Mouse (Mus musculus) midbrain, postnatal 0 days (tissue): ENCODE data around the gene Tbxas1. TPM values are rescaled to one million over a fixed set of nuclear protein-coding genes. Genes with fewer than 3 reads are reported as not detected.

Experiments used
- ATAC-seq: fragments of 200-750 bp; cut with Nextera tagmentation; 2 replicates; pipeline ENCODE4 v1.8.0; 2017; ENCODE audit warnings: moderate number of reproducible peaks, mild to moderate bottlenecking, moderate TSS enrichment, moderate library complexity; ENCODE audit not compliant: low FRiP score
- DNase-seq: peaks from one replicate; pipeline ENCODE4 v3.0.0-alpha.2; 2015; ENCODE audit warnings: low spot score
- H3K27ac ChIP-seq: fragments of 300-500 bp; sonication (generic); 2 replicates; pipeline ENCODE4 v1.5.1; 2014; ENCODE audit warnings: low read depth, mild to moderate bottlenecking, low read length, mixed read lengths
- H3K27me3 ChIP-seq: fragments of 300-500 bp; sonication (generic); 2 replicates; pipeline ENCODE4 v1.6.1; 2014; ENCODE audit warnings: low read length, control low read depth, mixed read lengths; ENCODE audit not compliant: insufficient read depth
- H3K36me3 ChIP-seq: fragments of 300-500 bp; sonication (generic); 2 replicates; pipeline ENCODE4 v1.6.1; 2014; ENCODE audit warnings: low read length, control low read depth, mixed read lengths; ENCODE audit not compliant: insufficient read depth
- H3K4me1 ChIP-seq: fragments of 300-500 bp; sonication (generic); 2 replicates; pipeline ENCODE4 v1.6.1; 2014; ENCODE audit warnings: mild to moderate bottlenecking, control low read depth, antibody characterized with exemption, low read length, mixed read lengths; ENCODE audit not compliant: insufficient read depth
- H3K4me2 ChIP-seq: fragments of 300-500 bp; sonication (generic); 2 replicates; pipeline ENCODE4 v1.6.1; 2014; ENCODE audit warnings: low read depth, mild to moderate bottlenecking, low read length, mixed read lengths; ENCODE audit not compliant: poor library complexity, severe bottlenecking
- H3K4me3 ChIP-seq: fragments of 300-500 bp; sonication (generic); 2 replicates; pipeline ENCODE4 v1.5.1; 2014; ENCODE audit warnings: low read depth, mild to moderate bottlenecking, low read length, moderate library complexity
- H3K9ac ChIP-seq: fragments of 300-500 bp; sonication (generic); replicated peaks from 2 replicates; pipeline ENCODE4 v1.6.1; 2014; ENCODE audit warnings: mild to moderate bottlenecking, low read length, moderate library complexity, mixed read lengths; ENCODE audit not compliant: poor library complexity, severe bottlenecking
- H3K9me3 ChIP-seq: fragments of 300-500 bp; sonication (generic); 2 replicates; pipeline ENCODE4 v1.6.1; 2016; ENCODE audit warnings: low read length, control low read depth
- CTCF ChIP-seq: IDR thresholded peaks from 2 replicates; pipeline ENCODE4 v1.5.1; 2016; ENCODE audit warnings: antibody characterized with exemption, mild to moderate bottlenecking
- WGBS: fragments of 180-500 bp; shearing (Covaris S2); extraction: QIAGEN DNeasy Blood & Tissue Kit; methylation state at CpG from one replicate; pipeline ENCODE4 v1.1.7; 2014; 5-methylcytosine and 5-hydroxymethylcytosine counted together
- polyA plus RNA-seq: library from polyadenylated mRNA; unstranded; fragments of >200 nt; fragmentation: Nextera tagmentation; extraction: Ambion mirVana; gene quantifications from 2 replicates; pipeline ENCODE4 v1.2.1, GENCODE M21; 2015
- total RNA-seq: library from RNA; depleted of rRNA; stranded (reverse); fragments of >200 nt; gene quantifications from 2 replicates; pipeline ENCODE4 v1.2.3, GENCODE M21; 2014

The Tbxas1 gene
- total and polyA plus RNA-seq, 2 experiments from 2014 or later: 1.4 to 3.1 TPM

GRCm38 (mm10) chr6:38847958-38848910 lies 27.0 kb upstream of the Tbxas1 start:
- no peak overlapping the region for H3K9ac ChIP-seq
- no peak overlapping the region for H3K4me2 ChIP-seq
- DNase-seq (no peak), ATAC-seq (no peak)
- H3K36me3 ChIP-seq: no peaks in the 10 kb centered on the region
- no peak overlapping the region for H3K4me3 ChIP-seq
- no peaks in the 10 kb centered on the region for H3K27me3 ChIP-seq
- no peak overlapping the region for H3K27ac ChIP-seq
- WGBS: 40% methylated on average over 3 of the region's 3 CpGs
- H3K4me1 ChIP-seq: peaks cover 20% of the 10 kb centered on the region
- no peak for TF ChIP-seq CTCF
- no peaks in the 10 kb centered on the region for H3K9me3 ChIP-seq

- Histone ChIP-seq H3K4me2 (no peak overlapping the region), H3K9me3 (no peaks in the 10 kb centered on the region), H3K4me1 (peaks cover 21% of the 10 kb centered on the region), H3K27me3 (no peaks in the 10 kb centered on the region), H3K9ac (no peak overlapping the region), H3K27ac (no peak overlapping the region), H3K36me3 (no peaks in the 10 kb centered on the region), H3K4me3 (no peak overlapping the region)
- 91% methylated on average over 6 of the region's 6 CpGs for WGBS
- no peak for ATAC-seq
- DNase-seq: no peak
- TF ChIP-seq CTCF: no peak
Measured at GRCm38 (mm10) chr6:38850715-38851259, 24.4 kb upstream of the Tbxas1 start.

- WGBS: 78% methylated on average over 2 of the region's 2 CpGs
- DNase-seq: no peak
- ATAC-seq: no peak
- TF ChIP-seq CTCF: no peak
- H3K4me2 ChIP-seq: no peak overlapping the region
- no peaks in the 10 kb centered on the region for H3K36me3 ChIP-seq
- H3K9ac ChIP-seq: no peak overlapping the region
- H3K4me1 ChIP-seq: peaks cover 16% of the 10 kb centered on the region
- no peaks in the 10 kb centered on the region for H3K27me3 ChIP-seq
- H3K27ac ChIP-seq: no peak overlapping the region
- H3K4me3 ChIP-seq: no peak overlapping the region
- no peaks in the 10 kb centered on the region for H3K9me3 ChIP-seq
Measured at GRCm38 (mm10) chr6:38851740-38852139, 23.5 kb upstream of the Tbxas1 start.

- Histone ChIP-seq H3K27ac (no peak overlapping the region), H3K4me3 (no peak overlapping the region)
- WGBS: 65% methylated on average over 5 of the region's 5 CpGs
Measured at GRCm38 (mm10) chr6:38853561-38853992, 21.6 kb upstream of the Tbxas1 start.

GRCm38 (mm10) chr6:38859819-38860218 lies 15.4 kb upstream of the Tbxas1 start:
- WGBS: 94% methylated on average over 1 of the region's 1 CpGs
- H3K9me3 ChIP-seq: no peaks in the 10 kb centered on the region
- no peak overlapping the region for H3K4me2 ChIP-seq
- no peaks in the 10 kb centered on the region for H3K36me3 ChIP-seq
- H3K27me3 ChIP-seq: no peaks in the 10 kb centered on the region
- H3K27ac ChIP-seq: no peak overlapping the region
- ATAC-seq (no peak), DNase-seq (no peak)
- H3K4me1 ChIP-seq: no peaks in the 10 kb centered on the region
- no peak overlapping the region for H3K4me3 ChIP-seq
- TF ChIP-seq CTCF: no peak
- no peak overlapping the region for H3K9ac ChIP-seq

More at GRCm38 (mm10) chr6:38853561-38853992, 21.6 kb upstream of the Tbxas1 start:
- TF ChIP-seq CTCF: no peak
- no peaks in the 10 kb centered on the region for H3K36me3 ChIP-seq
- DNase-seq (no peak), ATAC-seq (no peak)
- H3K9me3 ChIP-seq: no peaks in the 10 kb centered on the region
- peaks cover 7% of the 10 kb centered on the region; the same call in 1 of the 2 replicates for H3K4me1 ChIP-seq
- no peaks in the 10 kb centered on the region for H3K27me3 ChIP-seq
- H3K9ac ChIP-seq: no peak overlapping the region
- no peak overlapping the region for H3K4me2 ChIP-seq

GRCm38 (mm10) chr6:38860301-38860700 lies 14.9 kb upstream of the Tbxas1 start:
- Histone ChIP-seq H3K36me3 (no peaks in the 10 kb centered on the region), H3K4me2 (no peak overlapping the region), H3K27ac (no peak overlapping the region), H3K27me3 (no peaks in the 10 kb centered on the region), H3K4me1 (no peaks in the 10 kb centered on the region), H3K9me3 (no peaks in the 10 kb centered on the region), H3K9ac (no peak overlapping the region), H3K4me3 (no peak overlapping the region)
- whole genome bisulfite sequencing: 86% methylated on average over 2 of the region's 2 CpGs
- ATAC-seq (no peak), DNase-seq (no peak)
- TF ChIP-seq CTCF: no peak
